Mouse (Mus musculus): Measurements from ENCODE around the gene Stx8. TPM values are rescaled to one million over a fixed set of nuclear protein-coding genes. Genes with fewer than 3 reads are reported as not detected.
A peak's percentile ranks its signal among the peaks of the same experiment; 100 is the strongest.

Stx8 gene
- polyA plus RNA-seq, 1 experiment = 60.8 TPM

- H3K27ac ChIP-seq (replicated peaks; ENCODE audit: low read depth, low read length) = no peak overlapping the region
- H3K4me1 ChIP-seq (ENCODE audit: control insufficient read depth, insufficient read depth, insufficient read length, low read length) = no peaks in the 10 kb centered on the region
- no peak overlapping the region for H3K4me3 ChIP-seq (ENCODE audit: insufficient read depth, low read depth, low read length)
Measured at GRCm38 (mm10) chr11:68009377-68009776, 43.4 kb downstream of the Stx8 start.

- Histone ChIP-seq H3K4me3 (ENCODE audit: insufficient read depth, low read depth, low read length) (no peak overlapping the region), H3K4me1 (ENCODE audit: control insufficient read depth, insufficient read depth, insufficient read length, low read length) (no peaks in the 10 kb centered on the region)
Measured at GRCm38 (mm10) chr11:68012207-68012606, 46.2 kb downstream of the Stx8 start.

GRCm38 (mm10) chr11:68018191-68018590 is 52.2 kb downstream of the Stx8 start:
- Histone ChIP-seq H3K4me3 (ENCODE audit: insufficient read depth, low read depth, low read length) (no peak overlapping the region), H3K4me1 (ENCODE audit: control insufficient read depth, insufficient read depth, insufficient read length, low read length) (no peaks in the 10 kb centered on the region), H3K27ac (replicated peaks; ENCODE audit: low read depth, low read length) (no peak overlapping the region)

More at GRCm38 (mm10) chr11:68012207-68012606, 46.2 kb downstream of the Stx8 start:
- no peak overlapping the region for H3K27ac ChIP-seq (replicated peaks; ENCODE audit: low read depth, low read length)

GRCm38 (mm10) chr11:68019156-68019555 is 53.2 kb downstream of the Stx8 start:
- no peak overlapping the region for H3K4me3 ChIP-seq (ENCODE audit: insufficient read depth, low read depth, low read length)
- H3K4me1 ChIP-seq (ENCODE audit: control insufficient read depth, insufficient read depth, insufficient read length, low read length) = no peaks in the 10 kb centered on the region
- no peak overlapping the region for H3K27ac ChIP-seq (replicated peaks; ENCODE audit: low read depth, low read length)

- no peak overlapping the region for H3K4me3 ChIP-seq (ENCODE audit: insufficient read depth, low read depth, low read length)
- no peak overlapping the region for H3K27ac ChIP-seq (replicated peaks; ENCODE audit: low read depth, low read length)
- no peaks in the 10 kb centered on the region for H3K4me1 ChIP-seq (ENCODE audit: control insufficient read depth, insufficient read depth, insufficient read length, low read length)
Measured at GRCm38 (mm10) chr11:68021976-68022375, 56.0 kb downstream of the Stx8 start.

GRCm38 (mm10) chr11:68022895-68023294 is 56.9 kb downstream of the Stx8 start:
- no peaks in the 10 kb centered on the region for H3K4me1 ChIP-seq (ENCODE audit: control insufficient read depth, insufficient read depth, insufficient read length, low read length)
- no peak overlapping the region for H3K4me3 ChIP-seq (ENCODE audit: insufficient read depth, low read depth, low read length)
- H3K27ac ChIP-seq (replicated peaks; ENCODE audit: low read depth, low read length) = no peak overlapping the region

GRCm38 (mm10) chr11:68023811-68024369 is 57.9 kb downstream of the Stx8 start:
- H3K27ac ChIP-seq (replicated peaks; ENCODE audit: low read depth, low read length) = no peak overlapping the region
- H3K4me1 ChIP-seq (ENCODE audit: control insufficient read depth, insufficient read depth, insufficient read length, low read length) = no peaks in the 10 kb centered on the region
- no peak overlapping the region for H3K4me3 ChIP-seq (ENCODE audit: insufficient read depth, low read depth, low read length)

GRCm38 (mm10) chr11:68026590-68026989 is 60.6 kb downstream of the Stx8 start:
- H3K4me3 ChIP-seq (ENCODE audit: insufficient read depth, low read depth, low read length) = no peak overlapping the region
- no peak overlapping the region for H3K27ac ChIP-seq (replicated peaks; ENCODE audit: low read depth, low read length)
- H3K4me1 ChIP-seq (ENCODE audit: control insufficient read depth, insufficient read depth, insufficient read length, low read length) = peaks cover 6% of the 10 kb centered on the region

GRCm38 (mm10) chr11:68029079-68029478 is 63.1 kb downstream of the Stx8 start:
- H3K4me3 ChIP-seq (ENCODE audit: insufficient read depth, low read depth, low read length) = no peak overlapping the region
- H3K4me1 ChIP-seq (ENCODE audit: control insufficient read depth, insufficient read depth, insufficient read length, low read length) = peaks cover 16% of the 10 kb centered on the region
- no peak overlapping the region for H3K27ac ChIP-seq (replicated peaks; ENCODE audit: low read depth, low read length)

- Histone ChIP-seq H3K4me1 (ENCODE audit: control insufficient read depth, insufficient read depth, insufficient read length, low read length) (peaks cover 16% of the 10 kb centered on the region), H3K27ac (replicated peaks; ENCODE audit: low read depth, low read length) (no peak overlapping the region), H3K4me3 (ENCODE audit: insufficient read depth, low read depth, low read length) (no peak overlapping the region)
Measured at GRCm38 (mm10) chr11:68029871-68030270, 63.9 kb downstream of the Stx8 start.

- Histone ChIP-seq H3K27ac (replicated peaks; ENCODE audit: low read depth, low read length) (peak overlapping the region; percentile 12; the same call in 1 of the 2 replicates), H3K4me1 (ENCODE audit: control insufficient read depth, insufficient read depth, insufficient read length, low read length) (peaks cover 16% of the 10 kb centered on the region), H3K4me3 (ENCODE audit: insufficient read depth, low read depth, low read length) (no peak overlapping the region)
Measured at GRCm38 (mm10) chr11:68030771-68031170, 64.8 kb downstream of the Stx8 start.

GRCm38 (mm10) chr11:68032448-68032847 is 66.5 kb downstream of the Stx8 start:
- H3K27ac ChIP-seq (replicated peaks; ENCODE audit: low read depth, low read length) = no peak overlapping the region
- peaks cover 16% of the 10 kb centered on the region for H3K4me1 ChIP-seq (ENCODE audit: control insufficient read depth, insufficient read depth, insufficient read length, low read length)
- no peak overlapping the region for H3K4me3 ChIP-seq (ENCODE audit: insufficient read depth, low read depth, low read length)

GRCm38 (mm10) chr11:68033331-68033926 is 67.4 kb downstream of the Stx8 start:
- Histone ChIP-seq H3K4me1 (ENCODE audit: control insufficient read depth, insufficient read depth, insufficient read length, low read length) (peaks cover 16% of the 10 kb centered on the region), H3K4me3 (ENCODE audit: insufficient read depth, low read depth, low read length) (no peak overlapping the region), H3K27ac (replicated peaks; ENCODE audit: low read depth, low read length) (no peak overlapping the region)

- no peak overlapping the region for H3K4me3 ChIP-seq (ENCODE audit: insufficient read depth, low read depth, low read length)
- H3K4me1 ChIP-seq (ENCODE audit: control insufficient read depth, insufficient read depth, insufficient read length, low read length) = peaks cover 18% of the 10 kb centered on the region
- no peak overlapping the region for H3K27ac ChIP-seq (replicated peaks; ENCODE audit: low read depth, low read length)
Measured at GRCm38 (mm10) chr11:68034422-68034821, 68.4 kb downstream of the Stx8 start.

GRCm38 (mm10) chr11:68035303-68035891 is 69.4 kb downstream of the Stx8 start:
- H3K27ac ChIP-seq (replicated peaks; ENCODE audit: low read depth, low read length) = no peak overlapping the region
- peaks cover 18% of the 10 kb centered on the region for H3K4me1 ChIP-seq (ENCODE audit: control insufficient read depth, insufficient read depth, insufficient read length, low read length)
- H3K4me3 ChIP-seq (ENCODE audit: insufficient read depth, low read depth, low read length) = no peak overlapping the region

Data from brown adipose tissue, adult 24 weeks (tissue).